ENCODE assay signal across 8 mouse cellular contexts in the genomic region with DNA sequence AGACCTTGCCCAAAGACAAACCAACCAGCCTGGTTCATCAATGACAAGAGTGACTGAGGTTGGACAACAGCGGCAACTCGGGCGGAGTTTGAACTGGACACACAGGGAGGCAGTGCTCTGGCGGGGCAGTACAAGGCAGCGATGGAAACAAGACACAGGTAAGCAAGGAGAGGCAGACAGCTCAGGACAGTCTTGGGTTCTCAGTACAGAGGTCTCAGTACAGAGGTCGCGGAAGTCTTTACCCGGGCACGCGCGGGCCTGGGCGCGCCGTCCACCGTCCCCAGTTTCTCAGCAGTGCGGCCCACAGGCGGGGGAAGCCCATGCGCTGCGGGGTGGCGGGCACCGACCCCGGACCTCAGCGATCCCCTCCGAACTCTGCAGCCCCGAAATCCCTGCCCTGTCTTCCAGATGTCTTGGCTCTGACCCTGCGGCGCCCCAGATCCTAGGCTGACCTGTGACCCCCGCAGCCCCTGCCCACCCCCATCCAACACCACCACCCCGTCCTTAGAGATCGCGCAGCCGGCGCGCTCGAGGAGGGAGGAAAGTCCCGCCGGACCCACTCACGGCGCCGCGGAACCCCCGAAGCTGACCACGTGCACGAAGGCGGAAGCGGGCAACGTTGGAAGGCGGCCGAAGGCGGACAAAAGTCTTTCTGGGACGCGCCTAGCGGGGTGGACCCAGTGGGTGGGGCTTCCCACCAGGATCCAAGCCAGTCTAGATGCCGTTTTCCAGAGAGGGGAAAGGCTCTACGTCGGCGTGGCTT. TPM values are rescaled to one million over a fixed set of nuclear protein-coding genes. Genes with fewer than 3 reads are reported as not detected.
DNase-seq lines count a peak whose midpoint lies in the region; ATAC-seq lines count a peak whose summit lies in the region.

A gene (minus strand): TSS at position 662 of the 763 bp plus-strand sequence.

- H3K4me2 ChIP-seq in heart, embryonic 13.5 days, result peak within 1 kb of the TSS; percentile 89
- peak within 1 kb of the TSS; percentile 97 for H3K4me2 ChIP-seq in liver, embryonic 12.5 days
- peak within 1 kb of the TSS; percentile 85 for H3K4me2 ChIP-seq in stomach, embryonic 15.5 days

- ATAC-seq in erythroid progenitor cell, adult 5-6 weeks (replicated peaks; ENCODE audit: low FRiP score, poor library complexity, severe bottlenecking), result peak; percentile 88
- peak; percentile 78 for ATAC-seq in heart, embryonic 13.5 days (ENCODE audit: extremely low read depth, insufficient number of reproducible peaks, low FRiP score, low TSS enrichment)
- ATAC-seq in liver, embryonic 12.5 days, result peak; percentile 81
- ATAC-seq in stomach, embryonic 15.5 days (ENCODE audit: insufficient read depth, low FRiP score, low read depth), result peak; percentile 90

- H3K27ac ChIP-seq in heart, embryonic 13.5 days (replicated peaks), result peak within 1 kb of the TSS; percentile 50
- H3K27ac ChIP-seq in liver, embryonic 12.5 days, result peak within 1 kb of the TSS; percentile 87
- peak within 1 kb of the TSS; percentile 69; the same call in 1 of the 2 replicates for H3K27ac ChIP-seq in stomach, embryonic 15.5 days

- no peaks in the 10 kb centered on the region for H3K27me3 ChIP-seq in heart, embryonic 13.5 days (replicated peaks)
- H3K27me3 ChIP-seq in liver, embryonic 12.5 days (replicated peaks), result no peaks in the 10 kb centered on the region
- no peaks in the 10 kb centered on the region for H3K27me3 ChIP-seq in stomach, embryonic 15.5 days (replicated peaks)

- WGBS in heart, embryonic 13.5 days, result under 1% methylated on average over 56 of the region's 57 CpGs
- 1% methylated on average over 57 of the region's 57 CpGs for WGBS in liver, embryonic 12.5 days (ENCODE audit: insufficient replicate concordance)
- WGBS in stomach, embryonic 15.5 days, result under 1% methylated on average over 55 of the region's 57 CpGs

- peak; percentile 84 for DNase-seq in CD4-positive helper T cell, adult 2 months (ENCODE audit: low read depth, low spot score)
- peak; percentile 71 for DNase-seq in brain, embryonic 18.5 days (ENCODE audit: low read depth, low spot score)
- DNase-seq in kidney, postnatal 10 days, result peak; percentile 97
- peak; percentile 87 to 89 for DNase-seq in natural killer cell, adult 2 months (ENCODE audit: low spot score in 2 of 2)

- peaks cover 42% of the 10 kb centered on the region for H3K36me3 ChIP-seq in heart, embryonic 13.5 days
- peaks cover 44% of the 10 kb centered on the region for H3K36me3 ChIP-seq in liver, embryonic 12.5 days
- peaks cover 19% of the 10 kb centered on the region for H3K36me3 ChIP-seq in stomach, embryonic 15.5 days

- H3K4me3 ChIP-seq in heart, embryonic 13.5 days, result peak within 1 kb of the TSS; percentile 83
- peak within 1 kb of the TSS; percentile 78 for H3K4me3 ChIP-seq in liver, embryonic 12.5 days
- peak within 1 kb of the TSS; percentile 83 for H3K4me3 ChIP-seq in stomach, embryonic 15.5 days (replicated peaks)

- peak within 1 kb of the TSS; percentile 84 for H3K9ac ChIP-seq in heart, embryonic 13.5 days
- peak within 1 kb of the TSS; percentile 91 for H3K9ac ChIP-seq in liver, embryonic 12.5 days
- H3K9ac ChIP-seq in stomach, embryonic 15.5 days, result peak within 1 kb of the TSS; percentile 58

- H3K9me3 ChIP-seq in heart, embryonic 13.5 days, result no peaks in the 10 kb centered on the region
- no peaks in the 10 kb centered on the region for H3K9me3 ChIP-seq in liver, embryonic 12.5 days (replicated peaks)
- H3K9me3 ChIP-seq in stomach, embryonic 15.5 days, result no peaks in the 10 kb centered on the region

- H3K4me1 ChIP-seq in heart, embryonic 13.5 days, result peaks cover 21% of the 10 kb centered on the region
- peaks cover 67% of the 10 kb centered on the region for H3K4me1 ChIP-seq in liver, embryonic 12.5 days
- peaks cover 15% of the 10 kb centered on the region for H3K4me1 ChIP-seq in stomach, embryonic 15.5 days

RNA-seq across cellular contexts. Expression of the gene that starts here (rescaled TPM):
- total RNA-seq in erythroid progenitor cell, adult 5-6 weeks (2015; ENCODE audit: low replicate concordance), result 2.1 and 3.6 TPM in 2 replicates
- 1.7 and 4.1 TPM in 2 replicates for total RNA-seq in erythroid progenitor cell, adult 5-6 weeks (2017; ENCODE audit: low replicate concordance)
- 32.6 and 39.3 TPM in 2 replicates for polyA plus RNA-seq in heart, embryonic 13.5 days (2015; fragmentation: Nextera tagmentation; extraction: Ambion mirVana)
- 48.7 and 50.7 TPM in 2 replicates for polyA plus RNA-seq in liver, embryonic 12.5 days (2016; fragmentation: Nextera tagmentation; extraction: Ambion mirVana)
- polyA plus RNA-seq in stomach, embryonic 15.5 days (2015; fragmentation: Nextera tagmentation; extraction: Ambion mirVana), result 45.0 and 51.1 TPM in 2 replicates

Comparison
In these comparisons a context has a peak if more than half of its experiments do, and no peak if none do; other contexts are left out.
1. Peak in every context shown above with its lines: DNase-seq, ATAC-seq, H3K4me3 ChIP-seq and H3K27ac ChIP-seq.